Mouse (Mus musculus) E14TG2a.4 (cell line): ENCODE measurements around the gene Slc15a4.

Experiments
- CTCF ChIP-seq: conservative IDR thresholded peaks from 2 replicates; pipeline ENCODE4 v1.5.1; 2014; ENCODE audit warnings: low read length
- POU5F1 ChIP-seq: IDR thresholded peaks from 2 replicates; pipeline ENCODE4 v1.6.1; 2014; ENCODE audit warnings: low read length, borderline replicate concordance

GRCm38 (mm10) chr5:127609191-127609714, 23.4 kb downstream of the Slc15a4 start:
- TF ChIP-seq CTCF = no peak
- TF ChIP-seq POU5F1 = no peak
